Comparison of ENCODE assay signal across 11 mouse cellular contexts in the genomic region with DNA sequence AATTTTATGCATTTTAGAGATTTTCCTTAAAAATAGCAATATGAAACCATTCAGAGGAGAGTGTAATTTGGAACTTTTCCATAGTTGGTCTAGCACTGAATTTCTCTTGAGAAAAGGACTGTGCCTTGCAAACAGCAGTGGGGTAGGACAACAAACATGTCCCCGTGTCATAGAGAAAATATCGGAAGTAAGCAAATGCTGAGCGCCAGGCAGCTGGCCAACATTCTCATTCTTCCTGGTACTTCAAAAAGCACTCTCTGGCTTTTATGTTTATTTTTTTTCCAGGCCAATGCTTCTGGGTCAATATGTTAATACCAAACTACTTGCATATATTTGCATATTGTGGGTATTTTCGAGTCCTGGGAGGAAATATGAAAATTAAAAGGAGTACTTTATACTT.
DNase-seq lines count a peak whose midpoint lies in the region; ATAC-seq and TF ChIP-seq lines count a peak whose summit lies in the region.
"Had no signal": no experiment of that assay in that cellular context is flagged by ENCODE, and none has a peak within 500 bp of the region (broad histone marks: within the 10 kb centered on the region; RNA-seq: fewer than 3 reads in every experiment).

No protein-coding gene starts in this region.

- H3K36me3 ChIP-seq in forebrain, embryonic 14.5 days (ENCODE audit: control insufficient read depth, insufficient read depth, low read length): no peaks in the 10 kb centered on the region
- no peaks in the 10 kb centered on the region for H3K36me3 ChIP-seq in forebrain, embryonic 12.5 days (replicated peaks)
- no peaks in the 10 kb centered on the region for H3K36me3 ChIP-seq in midbrain, postnatal 0 days (ENCODE audit: insufficient read depth, low read length)
- H3K36me3 ChIP-seq in midbrain, embryonic 15.5 days (replicated peaks): no peaks in the 10 kb centered on the region
- H3K36me3 ChIP-seq: liver, embryonic 15.5 days had no signal

- no peak overlapping the region for H3K4me3 ChIP-seq in forebrain, embryonic 14.5 days (ENCODE audit: low read depth, low read length)
- H3K4me3 ChIP-seq in forebrain, embryonic 12.5 days (replicated peaks): no peak overlapping the region
- no peak overlapping the region for H3K4me3 ChIP-seq in midbrain, postnatal 0 days (ENCODE audit: low read depth, low read length)
- no peak overlapping the region for H3K4me3 ChIP-seq in midbrain, embryonic 15.5 days
- H3K4me3 ChIP-seq: liver, embryonic 15.5 days had no signal

- no peak overlapping the region for H3K4me2 ChIP-seq in forebrain, embryonic 14.5 days (ENCODE audit: low read length)
- H3K4me2 ChIP-seq in forebrain, embryonic 12.5 days: no peak overlapping the region
- no peak overlapping the region for H3K4me2 ChIP-seq in midbrain, postnatal 0 days (ENCODE audit: low read depth, low read length, poor library complexity, severe bottlenecking)
- no peak overlapping the region for H3K4me2 ChIP-seq in midbrain, embryonic 15.5 days
- H3K4me2 ChIP-seq: liver, embryonic 15.5 days had no signal

- no peaks in the 10 kb centered on the region for H3K4me1 ChIP-seq in forebrain, embryonic 14.5 days (ENCODE audit: control insufficient read depth, insufficient read depth, low read length)
- no peaks in the 10 kb centered on the region for H3K4me1 ChIP-seq in forebrain, embryonic 12.5 days
- H3K4me1 ChIP-seq in midbrain, postnatal 0 days (ENCODE audit: insufficient read depth, low read length): no peaks in the 10 kb centered on the region
- no peaks in the 10 kb centered on the region for H3K4me1 ChIP-seq in midbrain, embryonic 15.5 days
- H3K4me1 ChIP-seq: liver, embryonic 15.5 days had no signal

- TF ChIP-seq CTCF in midbrain, postnatal 0 days (IDR thresholded peaks at IDR 0.05): no peak

- WGBS in forebrain, embryonic 14.5 days: 51% methylated on average over 4 of the region's 4 CpGs
- WGBS in forebrain, embryonic 12.5 days: 78% methylated on average over 4 of the region's 4 CpGs
- 56% methylated on average over 4 of the region's 4 CpGs for WGBS in midbrain, postnatal 0 days
- WGBS in midbrain, embryonic 15.5 days: 56% methylated on average over 4 of the region's 4 CpGs

- no peak overlapping the region for H3K9ac ChIP-seq in forebrain, embryonic 14.5 days (ENCODE audit: low read length)
- H3K9ac ChIP-seq in forebrain, embryonic 12.5 days: no peak overlapping the region
- H3K9ac ChIP-seq in midbrain, postnatal 0 days (replicated peaks; ENCODE audit: low read length, poor library complexity, severe bottlenecking): no peak overlapping the region
- H3K9ac ChIP-seq in midbrain, embryonic 15.5 days: no peak overlapping the region
- H3K9ac ChIP-seq: liver, embryonic 15.5 days had no signal

- DNase-seq in forebrain, embryonic 14.5 days (ENCODE audit: low spot score): peak; percentile 36
- DNase-seq in midbrain, postnatal 0 days (ENCODE audit: low spot score): peak; percentile 48
- DNase-seq in layer of hippocampus, postnatal 36 days: peak; percentile 23 to 26
- DNase-seq in right cerebral cortex, postnatal 36 days (ENCODE audit: low spot score in 2 of 2): peak; percentile 12 to 44
- DNase-seq in spleen, postnatal 14 days (ENCODE audit: low spot score in 2 of 2): no peak
- DNase-seq: heart, postnatal 14 days had no signal

- no peak overlapping the region for H3K27ac ChIP-seq in forebrain, embryonic 14.5 days (ENCODE audit: low read depth, low read length)
- no peak overlapping the region for H3K27ac ChIP-seq in forebrain, embryonic 12.5 days
- H3K27ac ChIP-seq in midbrain, postnatal 0 days (ENCODE audit: low read depth, low read length): no peak overlapping the region
- no peak overlapping the region for H3K27ac ChIP-seq in midbrain, embryonic 15.5 days
- H3K27ac ChIP-seq: liver, embryonic 15.5 days had no signal

- H3K27me3 ChIP-seq in forebrain, embryonic 14.5 days (replicated peaks; ENCODE audit: control insufficient read depth, insufficient read depth, low read length): no peaks in the 10 kb centered on the region
- no peaks in the 10 kb centered on the region for H3K27me3 ChIP-seq in forebrain, embryonic 12.5 days
- no peaks in the 10 kb centered on the region for H3K27me3 ChIP-seq in midbrain, postnatal 0 days (ENCODE audit: insufficient read depth, low read length)
- no peaks in the 10 kb centered on the region for H3K27me3 ChIP-seq in midbrain, embryonic 15.5 days (replicated peaks)
- H3K27me3 ChIP-seq: liver, embryonic 15.5 days; Patski had no signal

- H3K9me3 ChIP-seq in forebrain, embryonic 14.5 days (replicated peaks; ENCODE audit: control insufficient read depth, low read length): no peaks in the 10 kb centered on the region
- no peaks in the 10 kb centered on the region for H3K9me3 ChIP-seq in forebrain, embryonic 12.5 days
- H3K9me3 ChIP-seq in midbrain, postnatal 0 days (ENCODE audit: low read length): no peaks in the 10 kb centered on the region
- H3K9me3 ChIP-seq in midbrain, embryonic 15.5 days: no peaks in the 10 kb centered on the region
- H3K9me3 ChIP-seq: liver, embryonic 15.5 days had no signal

- no peak for ATAC-seq in forebrain, embryonic 14.5 days
- no peak for ATAC-seq in forebrain, embryonic 12.5 days (ENCODE audit: low FRiP score)
- no peak for ATAC-seq in midbrain, postnatal 0 days (ENCODE audit: low FRiP score)
- ATAC-seq in midbrain, embryonic 15.5 days (replicated peaks): no peak
- ATAC-seq in activated CD4-positive, CD25-positive, alpha-beta regulatory T cell, adult 4 months: no peak
- ATAC-seq: Patski had no signal

Comparison
In these comparisons a context has a peak if more than half of its experiments do, and no peak if none do; other contexts are left out.
1. DNase-seq: peak in forebrain, embryonic 14.5 days (single experiment), midbrain, postnatal 0 days (single experiment), layer of hippocampus, postnatal 36 days (2 of 2) and right cerebral cortex, postnatal 36 days (2 of 2); none in spleen, postnatal 14 days (0 of 2).